Mouse (Mus musculus): ENCODE data around the gene Phldb1. TPM values are rescaled to one million over a fixed set of nuclear protein-coding genes. Genes with fewer than 3 reads are reported as not detected.
"Not testable (repeated sequence)": the region's sequence is repeated elsewhere in the genome, so short reads cannot be mapped to it uniquely, and the experiment has no call there.

Phldb1 gene
- 62.2 TPM for polyA plus RNA-seq (2012; fragmentation: generic; extraction: Trizol)

DNA sequence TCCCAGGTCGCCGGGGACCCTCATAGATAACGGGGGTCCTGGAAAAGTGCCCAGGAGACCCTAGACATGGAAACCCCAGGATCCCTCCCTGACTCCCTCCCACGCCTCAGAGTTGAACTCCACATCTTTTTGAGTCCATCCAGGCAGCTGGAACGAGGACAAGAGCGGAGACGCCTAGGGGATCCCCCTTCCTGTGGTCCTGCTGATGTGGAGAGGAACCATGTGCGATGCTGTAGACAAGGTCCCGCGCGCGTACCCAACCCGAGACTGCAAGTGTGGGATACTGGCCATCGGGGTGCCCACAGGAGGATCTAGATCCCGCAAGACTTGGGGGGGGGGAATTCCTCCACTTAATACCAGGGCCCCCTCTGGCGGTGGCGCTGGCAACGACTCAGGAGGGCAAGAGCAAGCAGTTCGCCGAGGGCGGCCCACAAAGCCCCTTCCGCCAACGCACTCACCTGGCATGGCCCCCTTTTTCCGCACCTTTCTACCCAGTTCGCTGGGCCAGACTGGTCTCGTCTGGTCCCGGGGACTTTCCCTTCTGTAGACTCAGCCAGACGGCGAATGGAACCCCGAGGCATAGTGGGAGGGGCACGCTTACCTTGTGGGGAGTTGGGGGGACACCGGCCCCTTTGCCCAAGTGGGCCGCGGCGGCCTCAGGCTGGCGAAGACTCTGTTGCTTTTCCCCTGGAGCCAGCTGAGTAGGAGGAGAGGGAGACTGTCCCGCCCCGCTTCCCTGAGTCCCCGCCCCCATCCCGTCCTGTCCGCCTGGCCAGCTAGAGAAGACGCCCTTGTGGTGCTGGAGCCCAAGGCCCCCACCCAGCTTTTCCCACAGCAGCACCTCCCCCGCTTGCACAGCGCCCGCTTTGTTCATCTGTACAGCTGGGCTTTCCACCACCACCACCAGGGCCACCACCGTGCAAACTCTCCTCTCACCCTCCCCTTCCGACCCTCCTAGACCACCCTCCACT, at the start of gene Phldb1:
Gene Phldb1, minus strand, starts transcription at position 675 of the 971 bp plus-strand sequence.
- no peaks in the 10 kb centered on the region for H3K36me3 ChIP-seq (ENCODE audit: control insufficient read depth, insufficient read depth)
- TF ChIP-seq SRF (IDR thresholded peaks at IDR 0.05; ENCODE audit: control insufficient read depth, insufficient read length, low read depth) (no peak), MYOG (IDR thresholded peaks at IDR 0.05; ENCODE audit: control insufficient read depth in 1 of 3, insufficient read depth in 1 of 3, insufficient read length in 2 of 3, low read depth in 2 of 3) (no peak), MAX (IDR thresholded peaks at IDR 0.05; ENCODE audit: low read depth) (no peak), E2F4 (IDR thresholded peaks at IDR 0.05; ENCODE audit: insufficient read depth) (no peak), TCF12 (IDR thresholded peaks at IDR 0.05; ENCODE audit: insufficient read depth, poor library complexity, severe bottlenecking) (no peak), USF1 (IDR thresholded peaks at IDR 0.05; ENCODE audit: low read depth) (no peak), POLR2AphosphoS2 (IDR thresholded peaks at IDR 0.05; ENCODE audit: insufficient read length, low read depth) (peak; percentile 81), CEBPB (IDR thresholded peaks at IDR 0.05; ENCODE audit: insufficient read depth, poor library complexity, severe bottlenecking) (no peak), REST (IDR thresholded peaks at IDR 0.05; ENCODE audit: insufficient read depth, insufficient read length) (no peak), MYOD1 (IDR thresholded peaks at IDR 0.05; ENCODE audit: control insufficient read depth in 1 of 3, insufficient read length in 2 of 3, low read depth in 2 of 3) (peak in 1 of 3 experiments; percentile 21), TCF3 (IDR thresholded peaks at IDR 0.05; ENCODE audit: insufficient read length, low read depth) (no peak), POLR2A (IDR thresholded peaks at IDR 0.05; ENCODE audit: insufficient read length, low read depth) (peak; percentile 79)
- peak within 1 kb of the TSS; percentile 96 for H3K4me2 ChIP-seq (ENCODE audit: low read depth)
- H3K27me3 ChIP-seq (ENCODE audit: control insufficient read depth, insufficient read depth, insufficient read length): no peaks in the 10 kb centered on the region
- H3ac ChIP-seq (ENCODE audit: control insufficient read depth, insufficient read length): peak within 1 kb of the TSS; percentile 10
- peaks cover 34% of the 10 kb centered on the region for H3K79me2 ChIP-seq (ENCODE audit: control insufficient read depth, insufficient read depth)
- H3K4me3 ChIP-seq: peak within 1 kb of the TSS; percentile 92

DNA sequence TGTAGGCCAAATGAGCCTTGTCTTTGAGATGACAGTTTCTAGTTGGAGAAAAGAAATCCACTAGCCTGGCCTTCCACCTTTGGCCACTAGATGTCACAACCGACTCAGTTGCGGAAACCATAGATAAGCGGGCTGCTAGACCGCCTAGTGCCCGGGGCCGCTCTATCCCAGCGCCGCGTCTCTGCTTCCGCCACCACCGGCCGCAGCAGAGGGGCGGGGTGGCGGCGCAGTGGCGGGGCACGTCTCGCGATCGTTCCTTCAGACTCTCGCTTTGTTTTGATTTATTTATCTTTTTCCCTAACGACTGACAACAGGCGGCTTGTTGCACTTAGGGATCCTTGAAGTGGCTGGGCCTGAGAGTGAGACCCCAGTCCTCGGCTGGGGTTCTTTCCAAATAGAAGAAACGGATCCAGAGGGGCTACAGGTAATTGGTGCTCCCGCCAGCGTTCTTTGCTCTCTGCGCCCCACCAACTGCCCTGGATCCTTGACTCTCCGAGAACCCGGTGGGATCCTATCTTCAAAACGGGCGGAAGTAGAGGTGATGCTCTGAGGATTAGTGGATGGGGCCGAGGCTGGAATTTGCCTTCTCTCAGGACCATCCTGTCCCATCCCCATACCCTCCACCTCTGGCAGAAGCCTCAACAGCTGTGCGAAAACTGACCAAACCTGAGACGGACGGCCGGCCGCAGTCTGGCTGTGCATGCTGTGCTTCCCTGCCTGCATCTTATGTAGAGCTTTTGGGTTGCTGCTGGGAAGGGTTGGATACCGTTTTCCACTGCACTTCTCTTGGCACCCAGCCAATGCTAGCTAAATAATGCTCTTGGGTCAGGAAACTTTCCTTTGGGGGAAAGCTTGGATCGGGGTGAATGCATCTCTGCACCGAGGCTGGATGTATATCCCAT, 38.0 kb upstream of the Phldb1 start:
- H3K27me3 ChIP-seq (ENCODE audit: control insufficient read depth, insufficient read depth, insufficient read length): no peaks in the 10 kb centered on the region
- H3K4me2 ChIP-seq (ENCODE audit: low read depth): peak overlapping the region; percentile 97
- TF ChIP-seq MYOD1 (IDR thresholded peaks at IDR 0.05; ENCODE audit: control insufficient read depth in 1 of 3, insufficient read length in 2 of 3, low read depth in 2 of 3) (peak in 1 of 3 experiments; percentile 30), E2F4 (IDR thresholded peaks at IDR 0.05; ENCODE audit: insufficient read depth) (no peak), TCF12 (IDR thresholded peaks at IDR 0.05; ENCODE audit: insufficient read depth, poor library complexity, severe bottlenecking) (no peak), POLR2AphosphoS2 (IDR thresholded peaks at IDR 0.05; ENCODE audit: insufficient read length, low read depth) (peak; percentile 40), SRF (IDR thresholded peaks at IDR 0.05; ENCODE audit: control insufficient read depth, insufficient read length, low read depth) (peak; percentile 22), TCF3 (IDR thresholded peaks at IDR 0.05; ENCODE audit: insufficient read length, low read depth) (no peak), USF1 (IDR thresholded peaks at IDR 0.05; ENCODE audit: low read depth) (no peak), MYOG (IDR thresholded peaks at IDR 0.05; ENCODE audit: control insufficient read depth in 1 of 3, insufficient read depth in 1 of 3, insufficient read length in 2 of 3, low read depth in 2 of 3) (peak in 1 of 3 experiments; percentile 46), MAX (IDR thresholded peaks at IDR 0.05; ENCODE audit: low read depth) (no peak), POLR2A (IDR thresholded peaks at IDR 0.05; ENCODE audit: insufficient read length, low read depth) (peak; percentile 73), CEBPB (IDR thresholded peaks at IDR 0.05; ENCODE audit: insufficient read depth, poor library complexity, severe bottlenecking) (no peak), REST (IDR thresholded peaks at IDR 0.05; ENCODE audit: insufficient read depth, insufficient read length) (no peak)
- H3K36me3 ChIP-seq (ENCODE audit: control insufficient read depth, insufficient read depth): peaks cover 6% of the 10 kb centered on the region
- H3K4me3 ChIP-seq: peak overlapping the region; percentile 69
- H3K79me2 ChIP-seq (ENCODE audit: control insufficient read depth, insufficient read depth): peaks cover 9% of the 10 kb centered on the region
- no peak overlapping the region for H3ac ChIP-seq (ENCODE audit: control insufficient read depth, insufficient read length)

DNA sequence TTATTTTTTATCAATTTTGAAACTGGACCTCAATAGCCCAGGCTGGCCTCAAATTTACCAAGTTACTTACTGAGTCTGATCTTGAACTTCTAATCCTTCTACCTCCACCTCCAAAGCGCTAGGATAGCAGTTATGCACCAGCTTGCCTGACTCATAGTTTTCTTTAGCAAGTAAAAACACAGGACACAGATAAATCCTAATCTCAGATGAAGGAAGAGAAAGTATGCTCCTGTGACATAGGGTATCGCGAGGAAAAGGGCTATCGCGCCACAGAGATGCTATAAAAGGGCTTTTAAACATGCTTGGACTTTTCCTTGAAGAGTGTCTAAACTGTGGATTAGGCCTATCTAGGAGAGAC, 37.4 kb upstream of the Phldb1 start:
- TF ChIP-seq TCF3 (IDR thresholded peaks at IDR 0.05; ENCODE audit: insufficient read length, low read depth) (no peak), REST (IDR thresholded peaks at IDR 0.05; ENCODE audit: insufficient read depth, insufficient read length) (no peak), SRF (IDR thresholded peaks at IDR 0.05; ENCODE audit: control insufficient read depth, insufficient read length, low read depth) (no peak), POLR2AphosphoS2 (IDR thresholded peaks at IDR 0.05; ENCODE audit: insufficient read length, low read depth) (no peak), MYOD1 (IDR thresholded peaks at IDR 0.05; ENCODE audit: control insufficient read depth in 1 of 3, insufficient read length in 2 of 3, low read depth in 2 of 3) (no peak), CEBPB (IDR thresholded peaks at IDR 0.05; ENCODE audit: insufficient read depth, poor library complexity, severe bottlenecking) (no peak), TCF12 (IDR thresholded peaks at IDR 0.05; ENCODE audit: insufficient read depth, poor library complexity, severe bottlenecking) (no peak), MYOG (IDR thresholded peaks at IDR 0.05; ENCODE audit: control insufficient read depth in 1 of 3, insufficient read depth in 1 of 3, insufficient read length in 2 of 3, low read depth in 2 of 3) (no peak), USF1 (IDR thresholded peaks at IDR 0.05; ENCODE audit: low read depth) (no peak), POLR2A (IDR thresholded peaks at IDR 0.05; ENCODE audit: insufficient read length, low read depth) (no peak), E2F4 (IDR thresholded peaks at IDR 0.05; ENCODE audit: insufficient read depth) (no peak), MAX (IDR thresholded peaks at IDR 0.05; ENCODE audit: low read depth) (no peak)
- peaks cover 9% of the 10 kb centered on the region for H3K79me2 ChIP-seq (ENCODE audit: control insufficient read depth, insufficient read depth)
- peaks cover 6% of the 10 kb centered on the region for H3K36me3 ChIP-seq (ENCODE audit: control insufficient read depth, insufficient read depth)
- peak overlapping the region; percentile 69 for H3K4me3 ChIP-seq
- no peak overlapping the region for H3ac ChIP-seq (ENCODE audit: control insufficient read depth, insufficient read length)
- H3K27me3 ChIP-seq (ENCODE audit: control insufficient read depth, insufficient read depth, insufficient read length): no peaks in the 10 kb centered on the region
- H3K4me2 ChIP-seq (ENCODE audit: low read depth): peak overlapping the region; percentile 35

GRCm38 (mm10) chr9:44771376-44771775, 36.4 kb upstream of the Phldb1 start:
- TF ChIP-seq POLR2AphosphoS2 (IDR thresholded peaks at IDR 0.05; ENCODE audit: insufficient read length, low read depth): no peak
- TF ChIP-seq USF1 (IDR thresholded peaks at IDR 0.05; ENCODE audit: low read depth): no peak
- no peak for TF ChIP-seq POLR2A (IDR thresholded peaks at IDR 0.05; ENCODE audit: insufficient read length, low read depth)
- no peaks in the 10 kb centered on the region for H3K27me3 ChIP-seq (ENCODE audit: control insufficient read depth, insufficient read depth, insufficient read length)
- no peak overlapping the region for H3ac ChIP-seq (ENCODE audit: control insufficient read depth, insufficient read length)
- H3K36me3 ChIP-seq (ENCODE audit: control insufficient read depth, insufficient read depth): peaks cover 6% of the 10 kb centered on the region
- peaks cover 19% of the 10 kb centered on the region for H3K79me2 ChIP-seq (ENCODE audit: control insufficient read depth, insufficient read depth)
- H3K4me2 ChIP-seq (ENCODE audit: low read depth): no peak overlapping the region
- no peak overlapping the region for H3K4me3 ChIP-seq

- peak overlapping the region; percentile 10 for H3K4me2 ChIP-seq (ENCODE audit: low read depth)
- not testable (repeated sequence) for H3K27me3 ChIP-seq (ENCODE audit: control insufficient read depth, insufficient read depth, insufficient read length); H3K36me3 ChIP-seq (ENCODE audit: control insufficient read depth, insufficient read depth)
- H3ac ChIP-seq (ENCODE audit: control insufficient read depth, insufficient read length): peak overlapping the region; percentile 76
- peaks cover 44% of the 10 kb centered on the region for H3K79me2 ChIP-seq (ENCODE audit: control insufficient read depth, insufficient read depth)
- peak overlapping the region; percentile 79 for H3K4me3 ChIP-seq
Observed at GRCm38 (mm10) chr9:44768029-44768394, 33.0 kb upstream of the Phldb1 start.

Data from myocyte (in vitro differentiated cells).